Mouse (Mus musculus): ENCODE measurements around the gene Acyp2.
"Not testable (repeated sequence)": the region's sequence is repeated elsewhere in the genome, so short reads cannot be mapped to it uniquely, and the experiment has no call there.

Gene Acyp2

GRCm38 (mm10) chr11:30649001-30649637 is at the start of gene Acyp2:
Gene Acyp2, minus strand, starts transcription at chr11:30649587.
- peak; percentile 52 for DNase-seq (ENCODE audit: low read depth, low spot score)

GRCm38 (mm10) chr11:30689421-30689820 is 40.0 kb upstream of the Acyp2 start:
- no peak for DNase-seq (ENCODE audit: low read depth, low spot score)

- peak; percentile 6 for DNase-seq (ENCODE audit: low read depth, low spot score)
These were observed 26.7 kb upstream of the Acyp2 start for GRCm38 (mm10) chr11:30676086-30676485.

GRCm38 (mm10) chr11:30672719-30673118 is 23.3 kb upstream of the Acyp2 start:
- no peak for DNase-seq (ENCODE audit: low read depth, low spot score)

- DNase-seq (ENCODE audit: low read depth, low spot score), result no peak
These were observed 13.6 kb upstream of the Acyp2 start for GRCm38 (mm10) chr11:30663001-30663400.

GRCm38 (mm10) chr11:30662591-30662990 is 13.2 kb upstream of the Acyp2 start:
- DNase-seq (ENCODE audit: low read depth, low spot score), result no peak

GRCm38 (mm10) chr11:30657069-30657468 is 7.7 kb upstream of the Acyp2 start:
- no peak for DNase-seq (ENCODE audit: low read depth, low spot score)

GRCm38 (mm10) chr11:30656060-30656459 is 6.7 kb upstream of the Acyp2 start:
- DNase-seq (ENCODE audit: low read depth, low spot score), result no peak

GRCm38 (mm10) chr11:30650416-30650815 is 1.0 kb upstream of the Acyp2 start:
- no peak for DNase-seq (ENCODE audit: low read depth, low spot score)

GRCm38 (mm10) chr11:30635674-30636073 is 13.7 kb downstream of the Acyp2 start:
- no peak for DNase-seq (ENCODE audit: low read depth, low spot score)

GRCm38 (mm10) chr11:30630514-30630913 is 18.9 kb downstream of the Acyp2 start:
- DNase-seq (ENCODE audit: low read depth, low spot score), result no peak

GRCm38 (mm10) chr11:30623218-30623617 is 26.2 kb downstream of the Acyp2 start:
- no peak for DNase-seq (ENCODE audit: low read depth, low spot score)

GRCm38 (mm10) chr11:30621386-30622363 is 27.7 kb downstream of the Acyp2 start:
- DNase-seq (ENCODE audit: low read depth, low spot score), result not testable (repeated sequence)

GRCm38 (mm10) chr11:30618235-30618634 is 31.2 kb downstream of the Acyp2 start:
- DNase-seq (ENCODE audit: low read depth, low spot score), result no peak

- DNase-seq (ENCODE audit: low read depth, low spot score), result no peak
These were observed 31.8 kb downstream of the Acyp2 start for GRCm38 (mm10) chr11:30617571-30618097.

GRCm38 (mm10) chr11:30615977-30616376 is 33.4 kb downstream of the Acyp2 start:
- DNase-seq (ENCODE audit: low read depth, low spot score), result no peak

- no peak for DNase-seq (ENCODE audit: low read depth, low spot score)
These were observed 35.4 kb downstream of the Acyp2 start for GRCm38 (mm10) chr11:30613916-30614546.

GRCm38 (mm10) chr11:30612699-30613098 is 36.7 kb downstream of the Acyp2 start:
- DNase-seq (ENCODE audit: low read depth, low spot score), result no peak

- no peak for DNase-seq (ENCODE audit: low read depth, low spot score)
These were observed 40.1 kb downstream of the Acyp2 start for GRCm38 (mm10) chr11:30609247-30609646.

GRCm38 (mm10) chr11:30607587-30608518 is 41.5 kb downstream of the Acyp2 start:
- DNase-seq (ENCODE audit: low read depth, low spot score), result no peak

- no peak for DNase-seq (ENCODE audit: low read depth, low spot score)
These were observed 52.1 kb downstream of the Acyp2 start for GRCm38 (mm10) chr11:30597259-30597658.

Data from brain, embryonic 18.5 days (tissue).